Mouse (Mus musculus): ENCODE results near the gene Nono. TPM values are rescaled to one million over a fixed set of nuclear protein-coding genes. Genes with fewer than 3 reads are reported as not detected.

The Nono gene
- total RNA-seq (2021) (100 to 1,000 TPM; 208 to 263 TPM), polyA plus RNA-seq (2012; rRNA removed) (31.1 and 46.6 TPM in 2 replicates)
- long read RNA-seq, transcript Nono-201 (12 exons, 2,562 nt) = major isoform, 103 of 130 reads
- long read RNA-seq, partial matches to known transcripts = 5 of 130 reads
- long read RNA-seq, other reads (novel, unspliced or antisense) = 22 of 130 reads

GRCm38 (mm10) chrX:101429142-101429949, at the start of gene Nono:
Gene Nono (plus strand): TSS chrX:101429318.
- DNase-seq = peak; percentile 89

GRCm38 (mm10) chrX:101379744-101380143, 49.4 kb upstream of the Nono start:
- DNase-seq = no peak

GRCm38 (mm10) chrX:101383455-101383854, 45.7 kb upstream of the Nono start:
- DNase-seq = no peak

- no peak for DNase-seq
Observed at GRCm38 (mm10) chrX:101384439-101385137, 44.5 kb upstream of the Nono start.

GRCm38 (mm10) chrX:101386222-101386621, 42.9 kb upstream of the Nono start:
- no peak for DNase-seq

- no peak for DNase-seq
Observed at GRCm38 (mm10) chrX:101388866-101389537, 40.1 kb upstream of the Nono start.

- DNase-seq = no peak
Observed at GRCm38 (mm10) chrX:101394341-101394740, 34.8 kb upstream of the Nono start.

GRCm38 (mm10) chrX:101396459-101396858, 32.7 kb upstream of the Nono start:
- DNase-seq = no peak

GRCm38 (mm10) chrX:101418946-101419724, 10.0 kb upstream of the Nono start:
- peak; percentile 50 for DNase-seq

GRCm38 (mm10) chrX:101419725-101420699, 9.1 kb upstream of the Nono start:
- DNase-seq = peak; percentile 91

- DNase-seq = peak; percentile 32
Observed at GRCm38 (mm10) chrX:101420700-101421095, 8.4 kb upstream of the Nono start, which contains the start of gene Zmym3. Gene Zmym3 (minus strand): TSS chrX:101420849.

GRCm38 (mm10) chrX:101423462-101423861, 5.7 kb upstream of the Nono start:
- peak; percentile 46 for DNase-seq

- no peak for DNase-seq
Observed at GRCm38 (mm10) chrX:101427774-101428173, 1.3 kb upstream of the Nono start.

- DNase-seq = peak; percentile 21
Observed at GRCm38 (mm10) chrX:101428785-101429141, 355 bp upstream of the Nono start.

- no peak for DNase-seq
Observed at GRCm38 (mm10) chrX:101429976-101430375, 858 bp downstream of the Nono start.

- DNase-seq = no peak
Observed at GRCm38 (mm10) chrX:101448886-101449475, 19.9 kb downstream of the Nono start, which contains the start of gene Itgb1bp2. Gene Itgb1bp2 (plus strand): TSS chrX:101449088.

GRCm38 (mm10) chrX:101451147-101451546, 22.0 kb downstream of the Nono start:
- no peak for DNase-seq

GRCm38 (mm10) chrX:101451591-101451990, 22.5 kb downstream of the Nono start:
- DNase-seq = no peak

GRCm38 (mm10) chrX:101472202-101472601, 43.1 kb downstream of the Nono start:
- peak; percentile 49 for DNase-seq

All from adrenal gland, adult 2 months (tissue).